Mouse (Mus musculus): Measurements from ENCODE around the gene Dlgap3.

DNA sequence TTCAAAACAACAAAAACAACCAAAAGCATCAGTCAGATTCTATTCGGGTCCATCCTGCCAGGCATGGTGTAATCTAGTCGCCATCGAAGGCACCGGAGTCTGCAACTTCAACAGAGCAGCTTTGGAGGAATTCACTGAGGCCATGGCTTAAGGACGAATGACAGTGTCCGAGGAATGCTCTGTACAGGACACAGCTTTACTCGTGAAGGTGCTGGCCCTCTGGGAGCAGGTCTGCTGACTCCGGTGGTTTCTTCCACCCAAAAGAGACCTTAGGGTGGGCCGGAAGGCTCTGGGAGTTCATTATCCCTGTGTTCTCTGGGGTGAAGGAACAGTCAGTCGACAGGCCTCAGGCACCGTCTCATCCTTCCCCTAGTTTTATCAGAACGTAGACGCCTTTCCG, 92.6 kb downstream of the Dlgap3 start:
- TF ChIP-seq CTCF (IDR thresholded peaks at IDR 0.05; ENCODE audit: low read depth, low read length) (no peak), POLR2A (IDR thresholded peaks at IDR 0.05; ENCODE audit: extremely low read depth, insufficient read depth, low read length) (no peak)
